In genomic region chr4:136320016-136320415, GRCm38 (mm10) we compare ENCODE assay signal across 20 mouse cellular contexts. TPM values are rescaled to one million over a fixed set of nuclear protein-coding genes. Genes with fewer than 3 reads are reported as not detected.
DNase-seq lines count a peak whose midpoint lies in the region; TF ChIP-seq lines count a peak whose summit lies in the region.
"Had no signal": no experiment of that assay in that cellular context is flagged by ENCODE, and none has a peak within 500 bp of the region (broad histone marks: within the 10 kb centered on the region; RNA-seq: fewer than 3 reads in every experiment).

No protein-coding gene starts in this region.

- H3K4me1 ChIP-seq in heart, adult 2 months (ENCODE audit: control insufficient read depth, insufficient read depth, low read length): peaks cover 1% of the 10 kb centered on the region; the same call in 1 of the 2 replicates
- peaks cover 4% of the 10 kb centered on the region for H3K4me1 ChIP-seq in embryonic fibroblast, embryonic 13.5 days (ENCODE audit: control insufficient read depth, insufficient read depth, low read length)
- H3K4me1 ChIP-seq: heart, embryonic 10.5 days had no signal

- peak; percentile 60 for DNase-seq in heart, adult 11 months
- DNase-seq in heart, adult 2 months: no peak
- DNase-seq in 416B (ENCODE audit: low read depth): peak; percentile 77
- DNase-seq in adipocyte (ENCODE audit: low spot score): peak; percentile 58
- no peak for DNase-seq in thymus, postnatal 14 days
- DNase-seq in right cerebral cortex, postnatal 14 days: no peak
- no peak for DNase-seq in layer of hippocampus, postnatal 14 days (ENCODE audit: low spot score in 2 of 2)
- DNase-seq: cerebellum, adult 18-20 months; cerebellum, adult 9-11 months; cerebellum, postnatal 36 days; gastrocnemius, adult 2 months; gastrocnemius, postnatal 25 days; heart, postnatal 10 days; heart, postnatal 4 days; kidney, adult 11 months had no signal

- no peak for TF ChIP-seq CTCF in heart, adult 2 months (IDR thresholded peaks at IDR 0.05)
- TF ChIP-seq CTCF in embryonic fibroblast, embryonic 13.5 days (IDR thresholded peaks at IDR 0.05; ENCODE audit: borderline replicate concordance, insufficient read depth, low read length): no peak

- 52% methylated on average over 4 of the region's 4 CpGs for WGBS in heart, adult 2 months

- H3K4me3 ChIP-seq in heart, adult 2 months: no peak overlapping the region
- no peak overlapping the region for H3K4me3 ChIP-seq in embryonic fibroblast, embryonic 13.5 days (ENCODE audit: insufficient read depth, low read length)
- H3K4me3 ChIP-seq: embryonic facial prominence, embryonic 13.5 days; gastrocnemius, adult 2 months; heart, embryonic 10.5 days; hindbrain, embryonic 12.5 days had no signal

- intact Hi-C loops in heart, adult 2 months (cut with DNase I): no loop called here

- H3K27me3 ChIP-seq in heart, adult 2 months (ENCODE audit: control insufficient read depth, insufficient read depth, low read length): no peaks in the 10 kb centered on the region
- H3K27me3 ChIP-seq: CH12.LX; embryonic facial prominence, embryonic 13.5 days; hindbrain, embryonic 12.5 days had no signal

- TF ChIP-seq POLR2A in heart, adult 2 months (IDR thresholded peaks at IDR 0.05; ENCODE audit: insufficient read depth, low read depth, low read length): no peak
- TF ChIP-seq POLR2A in embryonic fibroblast, embryonic 13.5 days (IDR thresholded peaks at IDR 0.05; ENCODE audit: low read depth, low read length): no peak

- no peak overlapping the region for H3K9ac ChIP-seq in heart, adult 2 months (ENCODE audit: low read depth, low read length)
- H3K9ac ChIP-seq: embryonic facial prominence, embryonic 13.5 days; hindbrain, embryonic 12.5 days had no signal

- H3K27ac ChIP-seq in heart, adult 2 months: no peak overlapping the region
- H3K27ac ChIP-seq in embryonic fibroblast, embryonic 13.5 days (ENCODE audit: insufficient read depth, low read length): peak overlapping the region; percentile 89
- H3K27ac ChIP-seq: embryonic facial prominence, embryonic 13.5 days; gastrocnemius, adult 2 months; heart, embryonic 10.5 days; hindbrain, embryonic 12.5 days had no signal

- peaks cover 3% of the 10 kb centered on the region for H3K79me2 ChIP-seq in heart, adult 2 months (replicated peaks; ENCODE audit: control insufficient read depth, insufficient read depth, low read length)

- H3K36me3 ChIP-seq in heart, adult 2 months (ENCODE audit: control insufficient read depth, insufficient read depth, low read length): peaks cover 6% of the 10 kb centered on the region; the same call in 1 of the 2 replicates

- no peak for TF ChIP-seq EP300 in heart, adult 2 months (IDR thresholded peaks at IDR 0.05; ENCODE audit: insufficient read depth, low read depth, low read length)

RNA-seq across cellular contexts. Expression of gene Hnrnpr, which starts 9.3 kb away (rescaled TPM):
- total RNA-seq in heart, adult 2 months (2021): 10 to 100 TPM; 43.9 to 44.8 TPM
- polyA plus RNA-seq in heart, adult 2 months (2012; rRNA removed): 10.7 and 18.3 TPM in 2 replicates
- polyA plus RNA-seq in embryonic fibroblast, embryonic 13.5 days (2011; ENCODE audit: insufficient read length, low read depth, missing spikeins): 88.0 and 105 TPM in 2 replicates
- total RNA-seq in layer of hippocampus, postnatal 14 days (2021): 10 to 100 TPM; 97.3 to 99.9 TPM

RNA-seq across cellular contexts. Expression of gene Zfp46, which starts 35.5 kb away (rescaled TPM):
- 10 to 100 TPM; 33.7 to 39.6 TPM for total RNA-seq in heart, adult 2 months (2021)
- polyA plus RNA-seq in heart, adult 2 months (2012; rRNA removed): 32.1 and 49.6 TPM in 2 replicates
- polyA plus RNA-seq in embryonic fibroblast, embryonic 13.5 days (2011; ENCODE audit: insufficient read length, low read depth, missing spikeins): 22.4 and 23.2 TPM in 2 replicates
- total RNA-seq in layer of hippocampus, postnatal 14 days (2021): 10 to 100 TPM; 69.9 to 74.4 TPM

Comparison
In these comparisons a context has a peak if more than half of its experiments do, and no peak if none do; other contexts are left out.
1. DNase-seq: peak in heart, adult 11 months (single experiment), 416B (single experiment) and adipocyte (single experiment); none in heart, adult 2 months (0 of 2), thymus, postnatal 14 days (single experiment), right cerebral cortex, postnatal 14 days (single experiment) and layer of hippocampus, postnatal 14 days (0 of 2).